Mouse (Mus musculus): ENCODE results near the gene Prkaa1.

The Prkaa1 gene

DNA sequence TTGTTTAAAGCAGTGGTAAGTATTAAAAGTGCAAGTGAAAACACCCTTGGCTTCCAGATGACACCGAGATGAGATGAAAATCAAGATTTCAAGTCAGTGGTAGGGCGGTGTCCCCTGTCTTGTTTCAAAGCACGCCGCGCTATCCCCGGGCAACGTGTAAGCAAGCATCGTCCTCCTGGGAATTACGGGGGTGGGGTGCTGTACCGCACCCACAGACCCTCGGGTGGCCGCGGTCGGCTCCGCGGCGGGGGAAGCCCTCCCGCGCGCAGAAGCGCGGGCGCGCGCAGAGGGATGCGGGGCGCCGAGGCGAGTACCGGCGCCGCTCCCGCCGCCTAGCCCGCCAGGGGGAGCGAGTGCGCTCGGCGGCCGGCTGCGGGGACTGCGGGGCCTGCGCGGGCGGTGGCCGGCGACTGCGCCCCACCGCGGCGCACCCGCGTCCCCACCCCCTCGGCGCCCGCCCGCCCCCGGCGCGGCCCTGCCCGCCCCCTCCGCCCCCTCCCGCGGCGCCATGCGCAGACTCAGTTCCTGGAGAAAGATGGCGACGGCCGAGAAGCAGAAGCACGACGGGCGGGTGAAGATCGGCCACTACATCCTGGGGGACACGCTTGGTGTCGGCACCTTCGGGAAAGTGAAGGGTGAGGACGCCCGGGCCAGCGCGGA is at the start of gene Prkaa1:
TSS of gene Prkaa1 (plus strand) at position 501 of the 660 bp plus-strand sequence.
- peak; percentile 83 for DNase-seq (ENCODE audit: inconsistent ontology term)

DNA sequence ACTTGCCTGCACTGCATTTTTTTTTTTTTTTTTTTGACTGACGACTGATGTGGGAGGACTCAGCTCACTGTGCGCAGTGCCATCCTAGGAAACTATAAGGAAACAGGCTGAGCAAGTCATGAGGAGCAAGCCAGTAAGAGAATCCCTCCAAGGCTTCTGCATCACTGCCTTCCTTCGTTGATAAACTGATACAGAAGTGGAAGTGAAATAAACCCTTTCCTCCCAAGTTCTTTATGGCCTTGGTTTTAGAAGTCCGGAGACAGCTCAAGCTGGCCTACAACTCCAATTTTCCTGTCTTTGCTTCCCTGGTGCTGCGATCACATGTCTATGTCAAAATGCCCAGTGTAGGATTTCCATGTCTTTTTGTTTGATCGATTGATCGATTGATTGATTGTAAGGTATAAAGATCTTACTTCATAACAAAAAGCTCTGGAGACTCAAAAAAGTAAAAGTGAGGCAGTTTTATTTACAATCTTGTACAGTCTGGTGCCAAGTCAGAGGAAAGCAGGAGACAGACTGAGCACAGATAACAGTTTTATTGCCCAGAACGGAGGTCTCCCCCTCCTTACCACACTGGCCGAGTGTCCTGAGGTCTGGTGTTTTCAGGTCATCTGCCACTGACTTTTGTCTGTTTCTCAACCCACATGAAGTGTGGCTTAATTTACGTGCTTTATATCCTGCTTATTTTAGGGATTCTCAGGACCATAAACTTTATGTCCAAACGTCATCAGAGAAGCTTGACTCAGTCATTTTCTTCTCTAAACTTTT is 47.9 kb upstream of the Prkaa1 start:
- no peak for DNase-seq (ENCODE audit: inconsistent ontology term)

DNA sequence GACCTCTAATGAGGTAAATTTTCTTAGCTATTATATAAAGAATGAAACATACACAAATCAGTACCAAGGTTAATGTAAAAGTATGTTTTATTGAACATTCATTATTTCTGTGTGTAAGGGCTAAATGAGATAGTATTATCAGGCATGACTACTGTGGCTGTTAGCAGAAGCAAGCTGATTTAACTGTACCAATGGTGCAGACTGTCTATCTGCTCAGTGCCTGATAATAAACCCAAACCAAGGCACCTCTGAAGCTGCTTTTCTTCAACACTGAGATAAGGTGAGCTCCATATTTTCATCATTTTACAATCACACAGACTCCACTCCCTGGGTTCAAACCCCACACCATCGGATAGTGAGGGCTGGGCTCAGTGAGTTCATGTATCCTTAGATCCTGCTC is 46.3 kb upstream of the Prkaa1 start:
- no peak for DNase-seq (ENCODE audit: inconsistent ontology term)

DNA sequence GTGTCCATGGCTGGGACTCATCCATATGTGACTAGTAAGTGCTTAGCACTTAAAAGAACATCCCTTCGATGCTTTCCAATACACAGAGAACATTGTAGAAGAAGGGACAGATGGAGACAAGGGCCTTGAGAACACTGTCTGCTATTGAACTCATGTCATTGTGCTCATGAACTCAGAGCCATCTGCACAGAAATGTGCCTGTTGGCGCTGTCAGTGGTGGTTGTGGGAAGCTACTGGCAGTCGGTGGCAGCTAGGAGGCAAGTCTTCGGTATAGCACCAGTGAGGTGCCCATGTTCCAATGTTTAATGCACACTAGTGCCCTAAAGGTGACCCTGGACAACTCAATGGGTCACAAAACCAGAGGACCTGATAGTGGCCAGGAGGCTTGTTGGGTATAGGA is 41.3 kb upstream of the Prkaa1 start:
- no peak for DNase-seq (ENCODE audit: inconsistent ontology term)

DNA sequence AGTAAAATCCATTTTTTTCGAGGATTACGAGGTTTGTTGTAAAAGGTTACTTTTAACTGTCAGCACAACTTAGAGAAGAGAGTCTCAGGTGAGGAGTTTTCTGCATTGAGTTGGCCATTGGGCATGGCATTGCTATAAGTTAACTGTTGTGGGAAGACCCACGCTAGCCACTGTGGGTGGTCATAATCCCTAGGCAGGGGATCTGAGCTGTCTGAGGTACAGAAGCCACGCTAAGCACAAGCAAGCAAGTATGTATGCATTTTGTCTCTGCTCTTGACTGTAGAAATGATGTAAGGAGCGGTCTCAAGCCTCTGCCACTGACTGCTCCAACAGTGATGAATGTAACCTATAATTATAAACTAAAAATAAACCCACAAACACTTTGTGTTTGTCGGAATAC is 37.8 kb upstream of the Prkaa1 start:
- no peak for DNase-seq (ENCODE audit: inconsistent ontology term)

DNA sequence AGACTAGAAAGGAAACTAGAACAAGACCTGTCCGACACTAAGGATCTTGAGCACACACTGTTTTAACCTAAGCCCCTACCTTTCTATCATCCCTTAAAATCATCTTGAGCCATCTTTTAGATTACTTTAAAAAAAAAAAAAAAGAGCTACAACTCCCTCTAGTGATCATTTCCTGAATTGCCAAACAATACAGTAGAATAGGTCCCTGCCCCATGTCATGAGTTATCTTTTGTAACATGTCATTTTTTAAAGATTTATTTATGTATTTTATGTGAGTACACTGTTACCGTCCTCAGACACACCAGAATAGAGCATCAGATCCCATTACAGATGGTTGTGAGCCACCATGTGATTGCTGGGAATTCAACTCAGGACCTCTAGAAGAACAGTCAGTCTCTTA is 37.4 kb upstream of the Prkaa1 start:
- no peak for DNase-seq (ENCODE audit: inconsistent ontology term)

DNA sequence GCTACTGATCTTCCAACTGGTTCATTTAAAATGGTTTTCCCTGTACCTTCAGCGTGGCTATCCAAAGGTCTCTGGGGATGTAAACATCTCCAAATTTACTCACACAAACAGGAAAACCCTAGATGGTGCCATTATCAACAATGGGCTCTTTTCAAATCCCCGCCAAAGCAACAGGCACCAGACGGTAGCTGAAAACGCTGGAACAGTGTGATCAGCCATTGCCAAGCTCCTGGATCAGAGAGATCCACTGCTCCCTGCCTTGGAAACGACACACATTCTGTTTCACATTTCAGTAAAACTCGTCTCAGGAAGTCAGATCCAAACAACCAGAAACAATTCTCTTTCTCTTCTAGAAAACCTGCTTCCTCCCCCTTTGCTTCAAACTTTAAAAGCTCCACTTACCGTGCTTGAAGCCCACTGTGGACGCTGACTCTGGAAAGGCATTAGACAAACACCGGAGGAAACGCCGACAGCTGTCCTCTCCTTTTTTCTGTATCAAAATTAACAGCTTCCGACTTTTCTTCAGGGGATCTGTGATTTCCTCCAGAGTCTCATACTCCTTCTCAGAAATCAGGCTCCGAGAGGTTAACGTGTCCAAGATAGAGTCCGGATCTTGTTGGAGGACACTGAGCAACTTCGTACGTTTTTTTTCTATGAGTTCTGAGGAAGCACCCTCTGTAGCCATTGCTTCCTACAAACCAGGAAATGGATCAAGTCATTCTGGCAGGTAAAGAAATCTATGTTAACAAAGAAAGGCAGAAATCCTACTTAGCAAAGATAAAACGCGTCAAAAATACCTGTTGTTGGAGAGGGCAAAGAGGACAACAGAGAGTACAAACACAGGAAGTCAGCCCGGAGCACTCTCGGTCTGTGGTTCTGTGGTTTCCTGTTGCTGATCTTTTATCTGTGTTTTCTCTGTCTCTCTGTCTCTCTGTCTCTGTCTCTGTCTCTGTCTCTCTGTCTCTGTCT is 35.7 kb upstream of the Prkaa1 start, which contains the start of gene Card6:
TSS of gene Card6 (minus strand) at position 854 of the 969 bp plus-strand sequence.
- no peak for DNase-seq (ENCODE audit: inconsistent ontology term)

DNA sequence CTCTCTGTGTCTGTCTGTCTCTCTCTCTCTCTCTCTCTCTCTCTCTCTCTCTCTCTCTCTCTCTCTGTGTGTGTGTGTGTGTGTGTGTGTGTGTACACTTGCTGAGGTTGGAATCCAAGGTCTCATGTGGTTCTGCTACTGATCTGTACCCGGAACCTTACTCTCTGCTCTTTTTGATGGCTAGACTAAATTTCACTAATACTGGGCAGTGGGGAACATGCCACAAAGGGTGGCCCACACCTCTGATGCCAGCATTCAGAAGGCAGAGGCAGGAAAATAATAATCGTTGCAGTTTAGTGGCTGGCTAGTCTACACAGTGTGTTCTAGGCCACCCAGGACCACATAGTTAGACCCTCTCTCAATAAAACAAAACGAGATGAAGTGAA is 35.0 kb upstream of the Prkaa1 start:
- DNase-seq (ENCODE audit: inconsistent ontology term): no peak

DNA sequence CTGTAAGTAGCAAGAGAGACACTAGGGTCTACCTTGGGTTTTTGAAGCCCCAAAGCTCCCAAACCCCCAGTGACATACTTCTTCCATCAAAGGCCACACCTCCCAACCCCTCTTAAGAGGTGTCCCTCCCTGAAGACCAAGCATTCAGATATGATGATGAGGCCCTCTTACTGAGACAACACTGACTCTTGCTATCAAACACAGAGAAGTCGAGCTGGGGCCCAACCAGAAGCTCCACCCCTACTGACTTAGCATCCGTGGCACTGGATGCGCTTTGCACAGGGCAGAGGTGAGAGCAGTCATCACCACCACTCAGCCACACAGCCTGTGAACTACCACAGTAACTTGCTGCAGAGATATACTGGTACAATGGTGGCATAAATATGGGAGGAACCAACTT is 31.0 kb upstream of the Prkaa1 start:
- no peak for DNase-seq (ENCODE audit: inconsistent ontology term)

DNA sequence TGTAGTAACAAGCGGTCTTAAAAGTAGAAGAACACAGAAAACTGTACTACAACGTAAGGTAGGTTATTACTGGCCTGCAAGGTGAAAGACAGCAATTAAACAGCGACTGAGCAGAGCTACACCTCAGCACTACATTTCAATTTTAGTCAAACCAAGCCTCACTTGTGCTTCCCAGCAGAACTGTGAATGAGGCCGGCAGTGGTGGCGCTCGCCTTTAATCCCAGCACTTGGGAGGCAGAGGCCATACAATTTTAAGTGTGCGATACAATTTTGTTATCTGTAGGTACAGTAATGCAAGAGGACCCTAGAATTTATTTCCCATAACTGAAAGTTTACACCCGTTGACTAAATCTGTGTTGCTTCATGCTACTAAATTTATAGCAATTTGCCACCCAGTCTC is 28.5 kb upstream of the Prkaa1 start:
- no peak for DNase-seq (ENCODE audit: inconsistent ontology term)

DNA sequence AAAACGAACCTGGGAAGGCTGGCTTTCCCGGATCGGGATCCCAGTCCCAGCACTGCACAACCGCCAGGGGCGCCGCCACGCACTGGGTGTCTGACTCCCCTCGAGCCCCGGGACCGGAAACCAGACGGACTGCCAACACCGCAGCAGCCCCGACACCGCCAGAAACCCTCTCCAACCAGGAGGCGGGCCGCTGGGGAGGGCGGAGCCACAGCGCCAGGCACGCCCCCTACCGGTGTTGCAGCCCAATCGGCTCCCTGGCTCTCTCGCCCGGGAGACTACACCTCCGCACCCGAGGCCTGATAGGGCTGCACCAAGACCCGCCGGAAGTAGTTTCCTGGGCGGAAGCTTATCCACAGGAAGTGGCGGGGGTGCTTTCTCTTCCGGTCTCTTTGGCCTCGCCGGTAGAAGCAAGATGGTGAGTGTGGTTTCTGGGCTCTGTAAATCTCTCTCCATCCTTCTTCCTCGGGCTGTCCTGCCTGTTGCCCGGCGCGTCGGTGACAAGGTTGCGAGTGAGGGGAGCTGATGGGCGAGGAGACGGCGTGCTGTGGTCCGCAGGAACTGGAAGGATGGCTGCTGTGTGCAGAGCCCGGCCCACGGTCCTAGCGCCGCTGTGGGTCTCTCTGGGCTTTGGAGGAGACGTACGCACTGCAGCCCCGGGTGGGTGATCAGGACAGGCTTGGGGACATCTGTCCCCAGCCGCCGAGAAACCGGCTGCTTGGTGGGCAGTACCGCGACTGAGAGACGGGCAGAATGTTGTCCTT is 27.2 kb upstream of the Prkaa1 start, which contains the start of gene Rpl37:
TSS of gene Rpl37 (plus strand) at position 376 of the 761 bp plus-strand sequence.
- peak; percentile 99 for DNase-seq (ENCODE audit: inconsistent ontology term)

DNA sequence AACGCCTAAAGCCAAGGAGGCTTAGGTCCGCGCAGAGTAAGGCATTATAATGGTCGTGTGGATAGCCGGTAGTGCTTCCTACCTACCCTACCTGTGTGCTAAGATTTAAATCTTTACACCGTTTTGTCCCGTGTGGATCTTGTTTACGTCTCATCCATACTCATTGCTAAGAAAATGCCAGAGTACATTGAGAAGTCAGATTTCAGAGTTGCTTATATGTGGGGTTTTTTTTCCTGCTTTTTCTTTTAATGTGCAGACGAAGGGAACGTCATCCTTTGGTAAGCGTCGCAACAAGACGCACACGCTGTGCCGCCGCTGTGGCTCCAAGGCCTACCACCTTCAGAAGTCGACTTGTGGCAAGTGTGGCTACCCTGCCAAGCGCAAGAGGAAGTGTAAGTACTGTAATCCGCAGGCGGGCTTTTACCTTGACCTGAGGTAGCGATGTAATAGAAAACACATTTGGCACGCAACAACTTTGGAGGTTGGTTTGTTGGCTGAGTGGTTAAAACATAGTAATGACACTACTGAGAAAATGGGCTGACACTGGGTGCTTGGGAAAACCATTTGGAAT is 26.5 kb upstream of the Prkaa1 start:
- DNase-seq (ENCODE audit: inconsistent ontology term): no peak

DNA sequence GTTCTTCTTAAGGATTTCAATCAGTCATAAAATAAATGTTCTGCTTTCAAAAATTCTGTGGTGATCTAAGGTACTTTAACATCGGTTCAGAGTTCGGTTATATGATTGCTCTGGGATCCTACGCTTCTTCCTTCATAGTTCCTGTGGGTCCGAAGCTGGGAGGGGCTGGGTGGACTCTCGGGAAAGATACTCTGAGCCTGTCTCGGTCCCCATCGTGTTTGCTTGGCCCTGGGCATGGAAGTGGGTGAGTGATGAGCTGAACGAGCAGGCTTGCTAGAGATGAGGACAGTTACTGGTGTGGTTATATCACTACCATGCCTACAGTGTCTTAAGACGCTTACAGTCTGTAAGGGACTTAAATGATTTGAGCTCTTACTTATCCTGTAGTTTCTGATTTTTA is 25.0 kb upstream of the Prkaa1 start:
- DNase-seq (ENCODE audit: inconsistent ontology term): no peak

DNA sequence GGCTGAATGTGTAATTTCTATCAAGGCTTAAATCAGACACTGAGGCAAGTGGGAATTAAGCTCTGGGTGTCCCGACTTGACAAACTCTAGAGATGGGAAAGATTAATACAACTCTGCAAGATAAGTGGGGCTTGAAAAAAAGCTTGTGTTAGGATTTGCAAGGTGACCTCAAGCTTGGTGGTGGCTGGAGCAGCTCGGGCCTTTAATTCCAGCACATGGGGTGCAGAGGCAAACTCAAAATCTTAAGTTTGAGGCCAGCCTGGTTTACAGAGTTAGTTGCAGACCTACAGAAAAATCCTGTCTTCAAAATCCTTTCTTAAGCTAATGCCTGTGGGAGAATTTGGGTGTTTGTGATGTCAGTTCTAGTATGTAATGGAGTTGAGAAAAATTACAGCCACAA is 24.5 kb upstream of the Prkaa1 start:
- no peak for DNase-seq (ENCODE audit: inconsistent ontology term)

DNA sequence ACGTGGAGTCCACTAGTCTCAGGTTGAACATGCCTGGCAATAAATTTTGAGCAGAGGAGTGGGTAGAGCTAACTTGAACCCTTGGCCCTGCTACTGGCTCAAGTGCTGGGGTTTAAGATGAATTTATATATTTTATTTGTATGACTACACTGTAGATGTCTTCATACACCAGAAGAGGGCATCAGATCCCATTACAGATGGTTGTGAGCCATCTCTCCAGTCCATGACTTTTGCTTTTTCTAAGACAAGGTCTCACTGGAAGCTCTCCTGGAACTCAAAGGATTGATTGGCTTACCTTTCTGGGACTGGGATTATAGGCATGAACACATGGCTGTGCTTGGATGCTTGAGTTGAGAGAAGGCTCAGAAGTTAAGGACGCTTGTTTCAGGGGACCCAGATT is 24.0 kb upstream of the Prkaa1 start:
- DNase-seq (ENCODE audit: inconsistent ontology term): no peak

DNA sequence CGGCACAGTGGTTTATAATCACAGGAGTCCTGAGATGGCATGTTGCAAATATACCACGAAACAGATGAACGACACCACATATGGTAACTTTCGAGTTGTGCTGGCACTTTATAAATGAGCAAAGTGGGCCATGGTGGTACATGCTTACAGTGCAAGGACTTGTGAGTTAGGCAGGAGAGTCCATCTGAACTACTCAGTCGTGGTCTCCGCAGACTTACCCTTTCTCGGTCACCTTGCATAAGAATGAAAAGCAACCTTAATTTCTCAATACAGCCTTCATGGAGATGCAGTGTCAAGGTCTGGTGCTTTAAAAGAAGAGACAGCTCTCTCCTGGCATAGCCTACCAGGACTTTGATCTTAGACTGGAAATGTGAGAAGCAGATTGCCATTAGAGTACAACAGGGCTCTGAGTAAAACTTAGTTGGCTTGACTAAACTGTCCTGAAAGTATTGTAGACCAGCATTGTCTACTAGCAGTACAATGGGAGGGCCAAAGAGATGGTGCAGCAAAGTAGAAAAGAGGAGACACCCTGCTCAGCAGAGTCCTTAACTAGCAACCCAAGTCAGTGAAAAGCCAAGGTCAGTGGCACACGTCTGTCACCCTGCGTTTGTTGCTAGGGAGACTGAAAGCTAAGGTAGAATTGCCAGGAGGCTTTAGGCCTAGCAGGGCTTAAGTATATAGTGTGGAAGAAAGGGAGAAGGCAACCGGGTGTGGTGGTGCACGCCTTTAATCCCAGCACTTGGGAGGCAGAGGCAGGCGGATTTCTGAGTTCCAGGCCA is 21.9 kb upstream of the Prkaa1 start:
- DNase-seq (ENCODE audit: inconsistent ontology term): no peak

DNA sequence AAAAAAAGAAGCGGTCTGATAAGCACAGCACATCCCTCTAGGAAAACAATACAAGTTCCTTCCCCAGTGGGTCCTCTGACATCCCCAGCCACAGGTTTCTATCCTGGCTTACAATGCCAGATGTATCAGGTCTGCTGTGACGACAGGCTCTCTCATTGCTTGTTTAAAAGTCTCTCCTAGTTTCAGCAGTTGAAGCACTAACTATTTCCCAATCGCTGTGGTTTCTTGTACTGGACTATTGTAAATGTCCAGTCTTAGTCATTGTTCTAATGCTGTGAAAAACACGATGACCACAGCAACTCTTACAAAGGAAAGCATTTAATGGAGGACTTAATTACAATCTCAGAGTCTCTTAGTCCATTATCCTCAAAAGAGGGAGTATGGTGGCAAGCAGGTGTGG is 17.2 kb upstream of the Prkaa1 start:
- DNase-seq (ENCODE audit: inconsistent ontology term): peak; percentile 47

DNA sequence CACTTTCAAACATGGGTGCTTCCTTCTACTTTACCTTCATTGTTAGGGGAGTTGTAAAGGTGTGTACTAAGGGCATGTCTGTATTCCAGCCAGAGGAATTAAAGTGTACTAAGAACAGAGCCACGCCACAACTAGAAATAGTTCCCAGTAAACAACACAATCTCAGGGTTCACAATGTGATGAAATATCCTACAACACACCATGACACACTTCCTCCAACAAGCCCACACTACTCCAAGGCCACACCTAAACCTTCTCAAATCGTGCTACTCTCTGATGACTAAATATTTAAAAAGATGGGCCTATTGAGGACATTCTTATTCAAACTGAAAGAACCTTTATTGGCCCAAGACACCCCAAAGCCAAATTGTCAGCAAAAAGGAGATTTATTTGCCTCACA is 16.2 kb upstream of the Prkaa1 start:
- no peak for DNase-seq (ENCODE audit: inconsistent ontology term)

DNA sequence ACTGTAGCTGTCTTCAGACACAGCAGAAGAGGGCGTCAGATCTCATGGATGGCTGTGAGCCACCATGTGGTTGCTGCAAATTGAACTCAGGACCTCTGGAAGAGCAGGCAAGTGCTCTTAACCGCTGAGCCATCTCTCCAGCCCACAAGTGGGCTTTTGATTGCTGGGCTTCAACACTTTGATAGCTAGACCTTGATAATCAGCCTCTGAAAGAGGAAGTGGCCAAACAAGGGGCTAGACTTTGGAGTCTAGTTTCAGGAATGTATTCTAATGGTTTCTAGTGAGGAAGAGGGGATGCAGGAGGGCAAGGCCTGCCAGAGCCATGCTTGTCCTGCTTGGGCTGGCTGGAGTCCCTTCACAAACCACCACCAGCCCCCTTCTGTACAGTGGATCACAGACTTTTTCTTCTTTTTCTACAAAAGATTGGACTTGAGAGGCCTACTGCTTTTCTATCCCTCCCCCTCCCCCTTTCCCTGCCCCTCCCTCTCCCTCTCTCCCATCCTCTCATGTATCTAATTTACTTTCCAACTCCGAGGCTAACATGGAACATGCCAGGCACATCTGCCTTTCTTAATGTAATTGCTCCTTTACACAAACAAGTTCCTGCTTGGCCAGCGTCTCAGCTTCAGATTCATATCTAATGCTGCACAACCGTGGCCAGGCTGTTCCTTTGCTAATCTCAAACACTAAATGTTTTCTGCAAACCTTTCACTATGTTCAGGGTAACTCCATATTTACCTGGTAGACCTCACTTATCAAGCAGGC is 15.3 kb upstream of the Prkaa1 start:
- DNase-seq (ENCODE audit: inconsistent ontology term): no peak
